Mouse (Mus musculus): ENCODE measurements at regions not wholly inside any gene's neighbourhood (a gene's known extent, or its start where the extent isn't known, plus 50 kb on each side); places are given as distances from the start of the nearest gene placed in this dataset.

GRCm38 (mm10) chr1:76130353-76130752, 584.3 kb downstream of the Slc4a3 start:
- H3K4me2 ChIP-seq (replicated peaks; ENCODE audit: low read depth), result no peak overlapping the region
- H3K4me1 ChIP-seq (replicated peaks; ENCODE audit: control insufficient read depth, insufficient read depth), result no peaks in the 10 kb centered on the region
- ATAC-seq (ENCODE audit: low FRiP score, low TSS enrichment) (no peak), DNase-seq (ENCODE audit: low spot score) (no peak)
- H3K36me3 ChIP-seq (ENCODE audit: control insufficient read depth, insufficient read depth, low read length), result no peaks in the 10 kb centered on the region
- H3K9ac ChIP-seq (ENCODE audit: low read length), result no peak overlapping the region
- H3K9me3 ChIP-seq (ENCODE audit: control insufficient read depth, low read length), result no peaks in the 10 kb centered on the region
- WGBS, result 53% methylated on average over 4 of the region's 4 CpGs
- TF ChIP-seq EP300 (optimal IDR thresholded peaks at IDR 0.05) (no peak), CTCF (IDR thresholded peaks at IDR 0.05; ENCODE audit: low read depth) (no peak)
- no peaks in the 10 kb centered on the region for H3K27me3 ChIP-seq (ENCODE audit: control insufficient read depth, insufficient read depth, low read length)
- no peak overlapping the region for H3K4me3 ChIP-seq (ENCODE audit: low read depth, low read length)
- H3K27ac ChIP-seq (replicated peaks), result no peak overlapping the region

- H3K27ac ChIP-seq (replicated peaks), result no peak overlapping the region
- DNase-seq (ENCODE audit: low spot score) (no peak), ATAC-seq (ENCODE audit: low FRiP score, low TSS enrichment) (no peak)
- no peak overlapping the region for H3K4me3 ChIP-seq (ENCODE audit: low read depth, low read length)
- no peaks in the 10 kb centered on the region for H3K36me3 ChIP-seq (ENCODE audit: control insufficient read depth, insufficient read depth, low read length)
- no peak for TF ChIP-seq EP300 (optimal IDR thresholded peaks at IDR 0.05)
- no peak for TF ChIP-seq CTCF (IDR thresholded peaks at IDR 0.05; ENCODE audit: low read depth)
- no peaks in the 10 kb centered on the region for H3K9me3 ChIP-seq (ENCODE audit: control insufficient read depth, low read length)
- H3K27me3 ChIP-seq (ENCODE audit: control insufficient read depth, insufficient read depth, low read length), result no peaks in the 10 kb centered on the region
- 88% methylated on average over 1 of the region's 1 CpGs for WGBS
- no peak overlapping the region for H3K4me2 ChIP-seq (replicated peaks; ENCODE audit: low read depth)
- H3K9ac ChIP-seq (ENCODE audit: low read length), result no peak overlapping the region
- no peaks in the 10 kb centered on the region for H3K4me1 ChIP-seq (replicated peaks; ENCODE audit: control insufficient read depth, insufficient read depth)
Measured at GRCm38 (mm10) chr1:76136810-76137209, 590.7 kb downstream of the Slc4a3 start.

- no peak for ATAC-seq (ENCODE audit: low FRiP score, low TSS enrichment)
Measured at GRCm38 (mm10) chr1:76137701-76138100, 591.6 kb downstream of the Slc4a3 start.

GRCm38 (mm10) chr1:76143516-76143915, 597.5 kb downstream of the Slc4a3 start:
- TF ChIP-seq CTCF (IDR thresholded peaks at IDR 0.05; ENCODE audit: low read depth), result 0 out of 2 replicates have a peak, but pooled peaks have one; percentile 3
- TF ChIP-seq EP300 (optimal IDR thresholded peaks at IDR 0.05), result no peak
- no peaks in the 10 kb centered on the region for H3K4me1 ChIP-seq (replicated peaks; ENCODE audit: control insufficient read depth, insufficient read depth)
- WGBS, result 80% methylated on average over 5 of the region's 5 CpGs
- H3K36me3 ChIP-seq (ENCODE audit: control insufficient read depth, insufficient read depth, low read length), result no peaks in the 10 kb centered on the region
- H3K4me3 ChIP-seq (ENCODE audit: low read depth, low read length), result no peak overlapping the region
- H3K4me2 ChIP-seq (replicated peaks; ENCODE audit: low read depth), result no peak overlapping the region
- no peak overlapping the region for H3K9ac ChIP-seq (ENCODE audit: low read length)
- DNase-seq (ENCODE audit: low spot score) (no peak), ATAC-seq (ENCODE audit: low FRiP score, low TSS enrichment) (no peak)
- no peaks in the 10 kb centered on the region for H3K27me3 ChIP-seq (ENCODE audit: control insufficient read depth, insufficient read depth, low read length)
- no peaks in the 10 kb centered on the region for H3K9me3 ChIP-seq (ENCODE audit: control insufficient read depth, low read length)
- no peak overlapping the region for H3K27ac ChIP-seq (replicated peaks)

More at GRCm38 (mm10) chr1:76137701-76138100, 591.6 kb downstream of the Slc4a3 start:
- TF ChIP-seq EP300 (optimal IDR thresholded peaks at IDR 0.05) (no peak), CTCF (IDR thresholded peaks at IDR 0.05; ENCODE audit: low read depth) (no peak)
- no peak overlapping the region for H3K27ac ChIP-seq (replicated peaks)
- H3K4me2 ChIP-seq (replicated peaks; ENCODE audit: low read depth), result no peak overlapping the region
- no peaks in the 10 kb centered on the region for H3K36me3 ChIP-seq (ENCODE audit: control insufficient read depth, insufficient read depth, low read length)
- WGBS, result 59% methylated on average over 6 of the region's 6 CpGs
- no peaks in the 10 kb centered on the region for H3K9me3 ChIP-seq (ENCODE audit: control insufficient read depth, low read length)
- no peak overlapping the region for H3K9ac ChIP-seq (ENCODE audit: low read length)
- no peak overlapping the region for H3K4me3 ChIP-seq (ENCODE audit: low read depth, low read length)
- no peak for DNase-seq (ENCODE audit: low spot score)
- no peaks in the 10 kb centered on the region for H3K27me3 ChIP-seq (ENCODE audit: control insufficient read depth, insufficient read depth, low read length)
- H3K4me1 ChIP-seq (replicated peaks; ENCODE audit: control insufficient read depth, insufficient read depth), result no peaks in the 10 kb centered on the region

- H3K4me3 ChIP-seq (ENCODE audit: low read depth, low read length), result no peak overlapping the region
- no peak for TF ChIP-seq EP300 (optimal IDR thresholded peaks at IDR 0.05)
- no peak for TF ChIP-seq CTCF (IDR thresholded peaks at IDR 0.05; ENCODE audit: low read depth)
- H3K27ac ChIP-seq (replicated peaks), result no peak overlapping the region
- no peak overlapping the region for H3K4me2 ChIP-seq (replicated peaks; ENCODE audit: low read depth)
- DNase-seq (ENCODE audit: low spot score), result no peak
- no peaks in the 10 kb centered on the region for H3K9me3 ChIP-seq (ENCODE audit: control insufficient read depth, low read length)
- 73% methylated on average over 2 of the region's 2 CpGs for WGBS
- H3K9ac ChIP-seq (ENCODE audit: low read length), result no peak overlapping the region
- no peak for ATAC-seq (ENCODE audit: low FRiP score, low TSS enrichment)
- H3K27me3 ChIP-seq (ENCODE audit: control insufficient read depth, insufficient read depth, low read length), result no peaks in the 10 kb centered on the region
- H3K4me1 ChIP-seq (replicated peaks; ENCODE audit: control insufficient read depth, insufficient read depth), result no peaks in the 10 kb centered on the region
- H3K36me3 ChIP-seq (ENCODE audit: control insufficient read depth, insufficient read depth, low read length), result no peaks in the 10 kb centered on the region
Measured at GRCm38 (mm10) chr1:76148963-76149362, 602.9 kb downstream of the Slc4a3 start.

GRCm38 (mm10) chr1:76156291-76156690, 610.2 kb downstream of the Slc4a3 start:
- Histone ChIP-seq H3K4me3 (ENCODE audit: low read depth, low read length) (no peak overlapping the region), H3K27ac (replicated peaks) (no peak overlapping the region), H3K27me3 (ENCODE audit: control insufficient read depth, insufficient read depth, low read length) (no peaks in the 10 kb centered on the region), H3K4me1 (replicated peaks; ENCODE audit: control insufficient read depth, insufficient read depth) (no peaks in the 10 kb centered on the region), H3K9me3 (ENCODE audit: control insufficient read depth, low read length) (no peaks in the 10 kb centered on the region), H3K9ac (ENCODE audit: low read length) (no peak overlapping the region), H3K36me3 (ENCODE audit: control insufficient read depth, insufficient read depth, low read length) (no peaks in the 10 kb centered on the region), H3K4me2 (replicated peaks; ENCODE audit: low read depth) (no peak overlapping the region)
- no peak for ATAC-seq (ENCODE audit: low FRiP score, low TSS enrichment)
- DNase-seq (ENCODE audit: low spot score), result no peak
- TF ChIP-seq CTCF (IDR thresholded peaks at IDR 0.05; ENCODE audit: low read depth) (no peak), EP300 (optimal IDR thresholded peaks at IDR 0.05) (no peak)
- 80% methylated on average over 8 of the region's 8 CpGs for WGBS

All from stomach, postnatal 0 days (tissue).